Comparison of ENCODE assay signal across 26 mouse cellular contexts in genomic region chr4:117004649-117005048, GRCm38 (mm10).
"Had no signal": no experiment of that assay in that cellular context is flagged by ENCODE, and none has a peak within 500 bp of the region (broad histone marks: within the 10 kb centered on the region; RNA-seq: fewer than 3 reads in every experiment).

No protein-coding gene starts in this region.

- ATAC-seq: forebrain, embryonic 13.5 days; forebrain, embryonic 14.5 days; forebrain, embryonic 15.5 days; forebrain, embryonic 16.5 days; forebrain, postnatal 0 days had no signal

- H3K27ac ChIP-seq: embryonic facial prominence, embryonic 10.5 days; embryonic facial prominence, embryonic 12.5 days; embryonic facial prominence, embryonic 13.5 days; embryonic facial prominence, embryonic 15.5 days; forebrain, embryonic 10.5 days; forebrain, embryonic 12.5 days; forebrain, embryonic 13.5 days; forebrain, embryonic 15.5 days; gastrocnemius, adult 2 months; heart, adult 2 months had no signal

- H3K9ac ChIP-seq: embryonic facial prominence, embryonic 12.5 days; embryonic facial prominence, embryonic 13.5 days; embryonic facial prominence, embryonic 15.5 days; forebrain, embryonic 12.5 days; forebrain, embryonic 13.5 days; forebrain, embryonic 15.5 days; forebrain, postnatal 0 days had no signal

- H3K9me3 ChIP-seq: embryonic facial prominence, embryonic 10.5 days; embryonic facial prominence, embryonic 12.5 days; embryonic facial prominence, embryonic 13.5 days; embryonic facial prominence, embryonic 15.5 days; forebrain, embryonic 10.5 days; forebrain, embryonic 12.5 days; forebrain, embryonic 13.5 days; forebrain, embryonic 15.5 days had no signal

- H3K27me3 ChIP-seq: embryonic facial prominence, embryonic 12.5 days; embryonic facial prominence, embryonic 13.5 days; embryonic facial prominence, embryonic 15.5 days; forebrain, embryonic 13.5 days; forebrain, embryonic 15.5 days had no signal

- DNase-seq: cerebellum, adult 9-10 months; cerebellum, adult 9-11 months; cerebellum, postnatal 10 days; cerebellum, postnatal 14 days; cerebellum, postnatal 25 days; cerebellum, postnatal 36 days; embryo, embryonic 11 days; forebrain, postnatal 0 days; gastrocnemius, adult 2 months; gastrocnemius, postnatal 10 days; gastrocnemius, postnatal 14 days; gastrocnemius, postnatal 25 days; gastrocnemius, postnatal 36 days; heart, adult 18-20 months; heart, adult 2 months had no signal

- H3K4me3 ChIP-seq: embryonic facial prominence, embryonic 10.5 days; embryonic facial prominence, embryonic 12.5 days; embryonic facial prominence, embryonic 13.5 days; embryonic facial prominence, embryonic 15.5 days; erythroblast, embryonic 14.5 days; forebrain, embryonic 10.5 days; forebrain, embryonic 12.5 days; forebrain, embryonic 13.5 days; forebrain, embryonic 15.5 days; gastrocnemius, adult 2 months; heart, adult 2 months had no signal

- H3K4me2 ChIP-seq: embryonic facial prominence, embryonic 12.5 days; embryonic facial prominence, embryonic 13.5 days; embryonic facial prominence, embryonic 15.5 days; forebrain, embryonic 12.5 days; forebrain, embryonic 13.5 days; forebrain, embryonic 15.5 days had no signal

- H3K4me1 ChIP-seq: embryonic facial prominence, embryonic 15.5 days; forebrain, embryonic 13.5 days; forebrain, embryonic 15.5 days had no signal
